Mouse (Mus musculus): ENCODE measurements around the gene Dctn1.

DNA sequence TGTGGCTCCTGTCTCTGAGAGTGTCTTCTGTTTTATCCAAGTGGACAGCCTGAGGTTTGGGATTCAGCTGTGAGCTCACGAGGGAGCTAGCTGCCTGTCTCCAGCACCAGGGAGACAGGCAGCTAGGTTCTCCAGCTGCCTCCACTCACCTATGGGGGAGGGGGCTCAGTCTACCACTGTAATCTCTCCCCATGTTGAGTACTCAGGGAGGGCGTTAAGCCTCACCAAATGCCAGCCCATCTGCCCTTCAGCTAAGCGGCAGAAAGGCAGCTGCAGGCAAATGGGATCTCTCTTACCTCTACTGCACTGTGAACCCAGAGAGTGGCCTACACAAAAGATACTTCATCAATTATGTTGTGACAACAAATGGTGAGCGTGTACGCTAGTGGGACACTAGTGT is 45.8 kb downstream of the Dctn1 start:
- no peak for TF ChIP-seq CTCF (IDR thresholded peaks at IDR 0.05; ENCODE audit: low read depth)
- TF ChIP-seq EP300 (IDR thresholded peaks at IDR 0.05; ENCODE audit: low read depth): no peak

Measured in heart, postnatal 0 days (tissue).